9 mouse cellular contexts compared by ENCODE assay signal in genomic region chr13:107645121-107645864, GRCm38 (mm10).
DNase-seq lines count a peak whose midpoint lies in the region; ATAC-seq and TF ChIP-seq lines count a peak whose summit lies in the region.
"Had no signal": no experiment of that assay in that cellular context is flagged by ENCODE, and none has a peak within 500 bp of the region (broad histone marks: within the 10 kb centered on the region; RNA-seq: fewer than 3 reads in every experiment).

No protein-coding gene starts in this region.

- H3K27me3 ChIP-seq in embryonic facial prominence, embryonic 15.5 days = peaks cover 18% of the 10 kb centered on the region
- peaks cover 17% of the 10 kb centered on the region for H3K27me3 ChIP-seq in intestine, embryonic 16.5 days (replicated peaks; ENCODE audit: control insufficient read depth, insufficient read depth, low read length)
- H3K27me3 ChIP-seq in midbrain, embryonic 10.5 days (ENCODE audit: low read depth, poor library complexity, severe bottlenecking) = peaks cover 57% of the 10 kb centered on the region
- H3K27me3 ChIP-seq in thymus, adult 2 months (ENCODE audit: control insufficient read depth, insufficient read depth, low read length) = peaks cover 17% of the 10 kb centered on the region

- no peaks in the 10 kb centered on the region for H3K9me3 ChIP-seq in embryonic facial prominence, embryonic 15.5 days (replicated peaks)
- no peaks in the 10 kb centered on the region for H3K9me3 ChIP-seq in intestine, embryonic 16.5 days (ENCODE audit: control insufficient read depth, low read length)
- H3K9me3 ChIP-seq in midbrain, embryonic 10.5 days (replicated peaks) = no peaks in the 10 kb centered on the region

- ATAC-seq in embryonic facial prominence, embryonic 15.5 days (ENCODE audit: insufficient number of reproducible peaks, low FRiP score, low TSS enrichment, low read depth) = no peak
- ATAC-seq in intestine, embryonic 16.5 days = no peak

- TF ChIP-seq POLR2A in thymus, adult 2 months (IDR thresholded peaks at IDR 0.05; ENCODE audit: control insufficient read depth, extremely low read depth, insufficient read depth, low read length, poor library complexity) = no peak

- 3% methylated on average over 36 of the region's 36 CpGs for WGBS in embryonic facial prominence, embryonic 15.5 days
- WGBS in intestine, embryonic 16.5 days = 7% methylated on average over 36 of the region's 36 CpGs
- WGBS in midbrain, embryonic 10.5 days = 3% methylated on average over 36 of the region's 36 CpGs
- WGBS in thymus, adult 2 months = 7% methylated on average over 36 of the region's 36 CpGs

- no peak for TF ChIP-seq CTCF in thymus, adult 2 months (IDR thresholded peaks at IDR 0.05; ENCODE audit: borderline replicate concordance, control insufficient read depth, extremely low read depth, insufficient read depth, low read length, poor library complexity)

- H3K27ac ChIP-seq in embryonic facial prominence, embryonic 15.5 days (replicated peaks) = no peak overlapping the region
- no peak overlapping the region for H3K27ac ChIP-seq in intestine, embryonic 16.5 days (ENCODE audit: low read length)
- peak overlapping the region; percentile 78 for H3K27ac ChIP-seq in midbrain, embryonic 10.5 days (replicated peaks)
- H3K27ac ChIP-seq in thymus, adult 2 months (ENCODE audit: control insufficient read depth, insufficient read depth, low read length) = no peak overlapping the region
- H3K27ac ChIP-seq: macrophage had no signal

- peak overlapping the region; percentile 42 for H3K4me3 ChIP-seq in embryonic facial prominence, embryonic 15.5 days (replicated peaks)
- peak overlapping the region; percentile 37 for H3K4me3 ChIP-seq in intestine, embryonic 16.5 days (ENCODE audit: low read length)
- peak overlapping the region; percentile 53 for H3K4me3 ChIP-seq in midbrain, embryonic 10.5 days
- H3K4me3 ChIP-seq in thymus, adult 2 months (ENCODE audit: control insufficient read depth, insufficient read depth, low read length) = no peak overlapping the region

- peak overlapping the region; percentile 72 for H3K4me2 ChIP-seq in embryonic facial prominence, embryonic 15.5 days (replicated peaks)
- H3K4me2 ChIP-seq in intestine, embryonic 16.5 days (ENCODE audit: low read depth, low read length) = peak overlapping the region; percentile 57

- peaks cover 18% of the 10 kb centered on the region for H3K4me1 ChIP-seq in embryonic facial prominence, embryonic 15.5 days
- peaks cover 6% of the 10 kb centered on the region for H3K4me1 ChIP-seq in intestine, embryonic 16.5 days (ENCODE audit: control insufficient read depth, insufficient read depth, low read length)
- peaks cover 46% of the 10 kb centered on the region for H3K4me1 ChIP-seq in midbrain, embryonic 10.5 days
- peaks cover 5% of the 10 kb centered on the region; the same call in 1 of the 2 replicates for H3K4me1 ChIP-seq in thymus, adult 2 months (replicated peaks; ENCODE audit: control insufficient read depth, insufficient read depth, low read length)

- peak; percentile 31 for DNase-seq in retina, postnatal 1 day
- DNase-seq in retina, embryonic 14.5 days (ENCODE audit: low spot score) = no peak
- DNase-seq in midbrain, embryonic 10.5 days (ENCODE audit: low spot score) = peak; percentile 51
- DNase-seq in urinary bladder, adult 18-20 months (ENCODE audit: low spot score in 2 of 2) = no peak
- no peak for DNase-seq in thymus, adult 2 months
- no peak for DNase-seq in natural killer cell, adult 2 months (ENCODE audit: low spot score in 2 of 2)

- no peaks in the 10 kb centered on the region for H3K36me3 ChIP-seq in embryonic facial prominence, embryonic 15.5 days
- no peaks in the 10 kb centered on the region for H3K36me3 ChIP-seq in intestine, embryonic 16.5 days (ENCODE audit: control insufficient read depth, insufficient read depth, low read length)
- H3K36me3 ChIP-seq in midbrain, embryonic 10.5 days = no peaks in the 10 kb centered on the region
- no peaks in the 10 kb centered on the region for H3K36me3 ChIP-seq in thymus, adult 2 months (ENCODE audit: control insufficient read depth, insufficient read depth, low read length)

- peak overlapping the region; percentile 4; the same call in 1 of the 2 replicates for H3K9ac ChIP-seq in embryonic facial prominence, embryonic 15.5 days
- peak overlapping the region; percentile 11; the same call in 1 of the 2 replicates for H3K9ac ChIP-seq in intestine, embryonic 16.5 days (ENCODE audit: low read depth, low read length)

Comparison
In these comparisons a context has a peak if more than half of its experiments do, and no peak if none do; other contexts are left out.
1. DNase-seq: peak in retina, postnatal 1 day (single experiment) and midbrain, embryonic 10.5 days (single experiment); none in retina, embryonic 14.5 days (single experiment), urinary bladder, adult 18-20 months (0 of 2), thymus, adult 2 months (single experiment) and natural killer cell, adult 2 months (0 of 2).